Mouse (Mus musculus): ENCODE measurements around the gene Wdr95.
A peak's percentile ranks its signal among the peaks of the same experiment; 100 is the strongest.

Wdr95 gene

GRCm38 (mm10) chr5:149583507-149583906 lies 55.0 kb downstream of the Wdr95 start:
- DNase-seq: no peak

- DNase-seq: peak; percentile 33
These were observed 55.7 kb downstream of the Wdr95 start for GRCm38 (mm10) chr5:149584154-149584655.

GRCm38 (mm10) chr5:149585231-149585630 lies 56.8 kb downstream of the Wdr95 start:
- DNase-seq: no peak

- DNase-seq: peak; percentile 22
These were observed 57.4 kb downstream of the Wdr95 start for GRCm38 (mm10) chr5:149585910-149586309.

GRCm38 (mm10) chr5:149587327-149587895 lies 58.9 kb downstream of the Wdr95 start:
- no peak for DNase-seq

- peak; percentile 52 for DNase-seq
These were observed 60.5 kb downstream of the Wdr95 start for GRCm38 (mm10) chr5:149588814-149589534.

- no peak for DNase-seq
These were observed 61.5 kb downstream of the Wdr95 start for GRCm38 (mm10) chr5:149589932-149590331.

GRCm38 (mm10) chr5:149594215-149594614 lies 65.7 kb downstream of the Wdr95 start:
- no peak for DNase-seq

GRCm38 (mm10) chr5:149597351-149597750 lies 68.9 kb downstream of the Wdr95 start:
- DNase-seq: no peak

- no peak for DNase-seq
These were observed 73.5 kb downstream of the Wdr95 start for GRCm38 (mm10) chr5:149601996-149602395.

- no peak for DNase-seq
These were observed 74.8 kb downstream of the Wdr95 start for GRCm38 (mm10) chr5:149603241-149603640.

- no peak for DNase-seq
These were observed 78.7 kb downstream of the Wdr95 start for GRCm38 (mm10) chr5:149607083-149607720.

- DNase-seq: peak; percentile 60
These were observed 83.1 kb downstream of the Wdr95 start for GRCm38 (mm10) chr5:149611476-149612164.

GRCm38 (mm10) chr5:149612165-149612518 lies 83.7 kb downstream of the Wdr95 start:
- DNase-seq: no peak

- no peak for DNase-seq
These were observed 84.3 kb downstream of the Wdr95 start for GRCm38 (mm10) chr5:149612740-149613139.

GRCm38 (mm10) chr5:149616138-149616537 lies 87.7 kb downstream of the Wdr95 start:
- DNase-seq: peak; percentile 48

GRCm38 (mm10) chr5:149616817-149617216 lies 88.3 kb downstream of the Wdr95 start:
- DNase-seq: peak; percentile 67

GRCm38 (mm10) chr5:149617776-149618425 lies 89.4 kb downstream of the Wdr95 start:
- no peak for DNase-seq

- peak; percentile 38 for DNase-seq
These were observed 93.7 kb downstream of the Wdr95 start for GRCm38 (mm10) chr5:149622152-149622551.

GRCm38 (mm10) chr5:149622644-149623043 lies 94.2 kb downstream of the Wdr95 start:
- peak; percentile 67 for DNase-seq

GRCm38 (mm10) chr5:149623815-149624675 lies 95.6 kb downstream of the Wdr95 start:
- no peak for DNase-seq

GRCm38 (mm10) chr5:149625547-149625946 lies 97.1 kb downstream of the Wdr95 start:
- DNase-seq: no peak
